Mouse (Mus musculus): Measurements from ENCODE around the gene Ugt1a7c. TPM values are rescaled to one million over a fixed set of nuclear protein-coding genes. Genes with fewer than 3 reads are reported as not detected.

The Ugt1a7c gene
- polyA plus RNA-seq, 1 experiment from 2014 or later, result 46.3 TPM

DNA sequence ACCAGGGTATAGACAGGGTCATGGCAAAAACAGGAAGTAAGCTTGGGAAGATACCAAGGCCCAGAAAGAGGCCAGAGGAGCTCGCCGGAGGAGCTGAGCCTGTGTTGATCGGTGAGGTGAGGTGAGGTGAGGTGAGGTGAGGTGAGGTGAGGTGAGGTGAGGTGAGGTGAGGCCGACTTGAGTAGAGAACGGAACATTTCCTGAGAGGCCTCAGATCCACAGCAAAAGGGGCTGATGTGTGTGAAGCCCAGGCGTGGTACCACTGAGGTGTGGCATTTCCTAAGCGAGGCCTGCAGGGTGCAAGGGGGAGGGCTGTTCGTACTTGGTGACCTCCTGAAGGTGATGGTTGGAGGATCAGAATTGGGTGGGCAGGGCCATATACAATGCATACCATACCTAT lies 158.2 kb downstream of the Ugt1a7c start:
- ChIA-PET CTCF (interaction anchor here (0.8 to 1.8 kb wide), 5 partner anchors 8 to 37 kb away, joined by 3 to 6 read pairs (median 4); partner anchors contain the start of genes Hjurp and Trpm8), POLR2A (no interaction called here)
- no peaks in the 10 kb centered on the region for H3K27me3 ChIP-seq
- TF ChIP-seq CTCF (IDR thresholded peaks at IDR 0.05), result no peak
- in situ Hi-C loops (cut with MboI; ENCODE audit: low pct_unique_long_range_greater_than_20kb), result no loop called here
- ATAC-seq (no peak), DNase-seq (ENCODE audit: low read depth, low spot score) (no peak)

DNA sequence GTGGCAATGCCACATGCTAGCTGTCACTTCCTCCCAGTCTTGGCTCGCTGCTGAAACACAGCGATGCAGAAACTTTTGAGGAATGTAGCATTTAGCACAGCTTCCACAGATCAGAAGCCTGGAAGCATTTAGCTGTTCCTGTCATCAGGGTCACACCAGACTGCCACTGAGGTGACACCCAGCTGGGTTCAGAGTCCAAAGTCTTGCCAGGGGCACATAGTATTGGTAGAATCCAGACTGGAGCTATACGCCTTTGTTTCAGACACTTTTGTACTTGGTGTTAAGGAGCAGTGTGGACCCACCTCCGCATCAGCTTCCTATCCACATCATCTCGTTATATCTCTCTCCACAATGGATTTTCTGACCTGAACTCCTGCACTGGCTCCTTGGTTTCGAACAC lies 158.7 kb downstream of the Ugt1a7c start:
- DNase-seq (ENCODE audit: low read depth, low spot score), result no peak
- CTCF ChIA-PET, result interaction anchor here (0.8 to 1.8 kb wide), 4 partner anchors 8 to 24 kb away, joined by 3 to 6 read pairs (median 4); partner anchors contain the start of genes Hjurp and Trpm8
- no peaks in the 10 kb centered on the region for H3K27me3 ChIP-seq
- no peak for TF ChIP-seq CTCF (IDR thresholded peaks at IDR 0.05)
- POLR2A ChIA-PET, result interaction anchor here (0.7 kb wide), 1 partner anchor 95 kb away, joined by 3 read pairs; no protein-coding TSS in a partner anchor
- ATAC-seq, result no peak
- in situ Hi-C loops (cut with MboI; ENCODE audit: low pct_unique_long_range_greater_than_20kb), result no loop called here

DNA sequence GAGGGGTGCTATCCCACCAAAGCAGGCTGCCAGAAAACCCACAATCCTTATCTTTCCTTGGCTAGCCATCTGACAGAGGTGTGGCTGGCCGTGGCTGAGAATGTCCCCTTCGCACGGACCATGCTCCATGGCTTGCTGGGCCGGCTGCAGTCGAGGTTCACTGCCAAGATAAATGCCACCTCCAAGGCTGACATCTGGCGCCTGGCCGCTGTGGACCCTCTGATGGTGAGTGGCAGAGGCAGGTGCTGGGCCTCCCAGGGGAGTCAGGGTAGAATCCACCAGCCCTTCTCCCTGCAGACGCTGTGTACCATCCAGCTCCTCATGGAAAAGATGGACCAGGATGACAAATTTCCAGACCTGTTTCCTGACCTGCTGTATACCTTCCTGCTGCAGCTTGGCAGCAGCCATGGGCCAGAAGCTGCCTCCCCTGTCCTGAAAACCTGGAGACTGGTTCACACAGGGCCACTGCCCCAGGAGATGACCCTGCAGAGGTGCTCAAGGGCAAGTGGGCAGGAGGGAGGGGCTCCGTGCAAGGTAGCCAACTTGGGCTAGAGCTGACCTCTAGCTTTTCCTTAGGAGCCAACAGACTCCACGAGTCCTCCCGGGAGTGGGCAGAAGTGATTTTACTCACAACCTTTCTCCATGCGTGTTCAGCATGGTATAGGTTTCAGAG lies 160.1 kb downstream of the Ugt1a7c start:
- DNase-seq (ENCODE audit: low read depth, low spot score) (no peak), ATAC-seq (no peak)
- no peaks in the 10 kb centered on the region for H3K27me3 ChIP-seq
- ChIA-PET POLR2A (no interaction called here), CTCF (interaction anchor here (1.1 to 1.2 kb wide), 2 partner anchors 12 to 29 kb away, joined by 3 read pairs; no protein-coding TSS in a partner anchor)
- no peak for TF ChIP-seq CTCF (IDR thresholded peaks at IDR 0.05)
- in situ Hi-C loops (cut with MboI; ENCODE audit: low pct_unique_long_range_greater_than_20kb), result no loop called here

DNA sequence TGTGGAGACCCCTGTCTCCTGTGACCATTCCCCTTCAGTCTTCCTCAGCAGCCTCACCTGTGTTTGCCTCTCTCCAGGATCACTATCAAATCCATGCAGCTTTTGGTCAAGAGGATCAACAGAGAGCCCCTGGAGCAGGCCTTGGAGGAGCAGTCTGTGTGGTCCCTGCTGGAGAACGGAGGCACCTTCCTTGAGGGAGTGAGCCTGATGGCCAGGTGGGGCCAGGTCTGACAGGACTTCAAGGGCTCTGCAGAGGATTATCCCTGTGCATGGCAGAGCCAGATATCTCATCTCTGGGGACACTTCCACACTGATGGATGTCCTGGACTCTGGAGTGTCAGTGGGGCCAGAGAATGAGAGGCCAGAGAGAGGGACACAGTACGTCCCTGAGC lies 160.6 kb downstream of the Ugt1a7c start:
- in situ Hi-C loops (cut with MboI; ENCODE audit: low pct_unique_long_range_greater_than_20kb), result no loop called here
- ChIA-PET POLR2A (no interaction called here), CTCF (interaction anchor here (1.1 to 1.2 kb wide), 2 partner anchors 13 to 28 kb away, joined by 3 read pairs; no protein-coding TSS in a partner anchor)
- TF ChIP-seq CTCF (IDR thresholded peaks at IDR 0.05), result no peak
- no peaks in the 10 kb centered on the region for H3K27me3 ChIP-seq
- ATAC-seq (no peak), DNase-seq (ENCODE audit: low read depth, low spot score) (no peak)

DNA sequence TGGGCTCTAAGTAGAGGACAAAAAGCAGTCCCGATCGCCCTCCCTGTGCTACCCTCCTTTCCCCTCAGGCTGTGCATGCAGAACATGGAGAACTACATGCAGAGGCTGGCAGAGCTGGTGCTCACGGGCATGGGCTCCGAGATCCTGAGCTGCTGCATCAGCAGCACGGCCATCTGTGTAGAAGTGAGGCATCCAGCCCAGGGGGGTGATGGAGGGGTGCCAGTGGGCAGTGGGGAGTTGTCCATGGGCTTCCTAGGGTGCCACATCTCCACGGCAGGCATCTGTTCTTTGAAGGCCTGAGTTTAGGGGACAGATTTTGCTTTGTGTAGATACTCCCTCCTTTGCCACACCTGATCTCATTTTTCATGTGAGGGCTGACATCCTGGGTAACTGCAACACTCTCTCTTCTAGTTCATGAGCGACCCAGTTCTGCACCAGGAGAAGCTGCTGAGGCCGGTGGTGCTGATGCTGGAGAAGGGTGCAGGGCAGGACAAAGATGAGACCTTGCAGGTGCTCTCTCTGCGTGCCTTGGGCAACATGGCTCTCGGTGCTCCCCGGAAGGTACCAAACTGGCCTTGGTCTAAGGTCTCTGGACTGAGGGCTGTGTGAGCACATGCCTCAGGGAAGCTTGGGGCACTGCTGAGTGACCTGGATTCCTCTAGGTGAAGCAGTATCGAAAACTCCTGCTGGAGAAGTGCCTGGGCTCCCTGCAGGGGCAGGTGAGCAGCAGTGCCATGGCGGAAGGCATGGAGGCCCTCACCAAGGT lies 161.3 kb downstream of the Ugt1a7c start:
- in situ Hi-C loops (cut with MboI; ENCODE audit: low pct_unique_long_range_greater_than_20kb), result no loop called here
- H3K27me3 ChIP-seq, result no peaks in the 10 kb centered on the region
- no peak for TF ChIP-seq CTCF (IDR thresholded peaks at IDR 0.05)
- CTCF ChIA-PET, result interaction anchor here (0.7 to 2.1 kb wide), 5 partner anchors 8 to 32 kb away, joined by 3 to 8 read pairs (median 4); partner anchors contain the start of genes Hjurp and Trpm8
- DNase-seq (ENCODE audit: low read depth, low spot score) (no peak), ATAC-seq (no peak)
- POLR2A ChIA-PET, result interaction anchor here (1.2 kb wide), 1 partner anchor 22 kb away, joined by 4 read pairs; the partner anchor contains the start of genes Hjurp and Trpm8

DNA sequence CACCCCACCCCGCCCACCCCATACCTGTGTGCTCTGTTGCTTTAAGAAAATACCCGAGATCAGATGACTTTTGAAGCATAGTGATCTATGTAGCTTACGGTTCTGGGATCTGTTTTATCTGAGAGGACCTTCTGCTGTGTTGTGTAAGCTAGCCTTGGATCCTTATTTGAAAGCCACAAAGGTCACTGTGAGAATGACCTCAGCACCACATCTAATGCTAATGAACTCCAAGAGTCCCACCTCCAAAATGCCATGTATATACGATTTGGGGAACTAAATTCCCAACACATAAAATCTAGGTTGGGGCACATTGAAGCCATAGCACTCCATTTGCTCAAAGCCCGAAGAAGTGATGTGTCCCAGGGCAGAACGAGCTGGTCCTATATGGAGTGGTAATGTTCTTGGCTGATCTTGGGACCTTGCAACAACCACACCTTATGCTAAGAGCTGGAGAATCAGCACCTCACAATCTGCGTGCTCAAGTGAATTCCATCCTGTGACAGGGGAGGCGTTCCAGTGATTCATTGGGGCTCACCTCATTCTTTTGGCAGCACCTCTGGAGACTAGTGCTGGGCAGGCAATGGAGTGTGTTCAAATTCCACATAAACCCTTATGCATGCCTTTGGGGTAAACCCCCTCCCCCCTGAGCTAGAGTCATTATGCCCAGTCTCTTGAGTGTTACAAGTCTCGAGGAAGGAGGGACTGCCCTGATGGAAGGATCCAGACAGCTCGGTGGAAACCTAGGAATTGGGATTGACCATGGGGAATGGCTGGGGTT lies 162.2 kb downstream of the Ugt1a7c start:
- DNase-seq (ENCODE audit: low read depth, low spot score), result peak; percentile 71
- ATAC-seq, result peak; percentile 18
- CTCF ChIA-PET, result interaction anchor here (1.0 to 2.1 kb wide), 6 partner anchors 9 to 44 kb away, joined by 4 to 8 read pairs (median 5); partner anchors contain the start of genes Hjurp and Trpm8
- in situ Hi-C loops (cut with MboI; ENCODE audit: low pct_unique_long_range_greater_than_20kb), result no loop called here
- no peak for TF ChIP-seq CTCF (IDR thresholded peaks at IDR 0.05)
- POLR2A ChIA-PET, result interaction anchor here (1.2 to 1.6 kb wide), 2 partner anchors 9 to 21 kb away, joined by 3 to 4 read pairs; partner anchors contain the start of genes Hjurp and Trpm8
- no peaks in the 10 kb centered on the region for H3K27me3 ChIP-seq

DNA sequence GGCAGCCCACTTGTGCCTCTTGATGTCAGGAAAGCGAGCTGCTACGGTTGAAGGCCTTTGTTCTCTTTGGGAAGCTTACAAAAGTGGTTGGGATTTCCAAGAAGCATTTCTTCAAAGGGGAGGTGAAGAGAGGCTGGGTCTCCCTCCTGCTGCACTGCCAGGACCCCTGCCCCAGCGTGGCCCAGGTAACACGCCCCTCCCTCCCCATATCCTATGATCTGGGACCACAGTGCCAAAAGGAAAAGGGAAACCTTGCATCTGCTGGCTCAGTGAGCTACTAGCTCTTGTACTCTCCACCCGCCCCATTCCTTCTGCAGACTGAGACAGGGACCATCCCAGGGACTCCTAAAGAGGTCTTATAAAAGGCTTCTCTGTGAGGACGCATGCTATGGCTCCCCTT lies 162.8 kb downstream of the Ugt1a7c start:
- ATAC-seq (no peak), DNase-seq (ENCODE audit: low read depth, low spot score) (no peak)
- TF ChIP-seq CTCF (IDR thresholded peaks at IDR 0.05), result no peak
- ChIA-PET CTCF (interaction anchor here (0.7 to 2.1 kb wide), 7 partner anchors 8 to 46 kb away, joined by 3 to 8 read pairs (median 4); partner anchors contain the start of genes Hjurp, Trpm8 and Ugt1a1), POLR2A (interaction anchor here (0.6 to 1.6 kb wide), 2 partner anchors 8 to 17 kb away, joined by 3 to 4 read pairs; no protein-coding TSS in a partner anchor)
- H3K27me3 ChIP-seq, result no peaks in the 10 kb centered on the region
- in situ Hi-C loops (cut with MboI; ENCODE audit: low pct_unique_long_range_greater_than_20kb), result no loop called here

DNA sequence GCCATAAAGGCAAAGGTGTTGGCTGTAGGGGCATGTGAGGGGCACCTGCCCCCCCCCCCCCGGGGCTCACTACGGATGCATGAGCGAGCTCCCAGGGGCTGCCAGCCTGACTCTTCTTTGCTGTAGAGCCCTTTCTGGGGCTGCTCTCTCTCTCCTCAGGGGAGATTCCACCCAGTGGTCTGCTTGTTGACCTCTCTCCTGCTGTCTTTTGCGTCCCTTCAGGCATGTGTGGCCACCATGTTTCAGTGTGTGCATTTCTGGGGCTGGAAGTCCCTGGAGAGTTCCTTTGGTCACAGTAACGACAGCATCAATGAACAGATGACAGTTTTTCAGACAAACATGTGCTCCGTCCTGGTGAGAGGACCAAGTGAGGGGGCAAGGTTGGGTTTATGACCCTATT lies 163.5 kb downstream of the Ugt1a7c start:
- CTCF ChIA-PET, result interaction anchor here (0.7 kb wide), 1 partner anchor 47 kb away, joined by 3 read pairs; the partner anchor contains the start of gene Ugt1a1
- in situ Hi-C loops (cut with MboI; ENCODE audit: low pct_unique_long_range_greater_than_20kb), result no loop called here
- DNase-seq (ENCODE audit: low read depth, low spot score) (no peak), ATAC-seq (no peak)
- no peak for TF ChIP-seq CTCF (IDR thresholded peaks at IDR 0.05)
- POLR2A ChIA-PET, result interaction anchor here (0.6 to 1.6 kb wide), 2 partner anchors 8 to 16 kb away, joined by 3 to 4 read pairs; no protein-coding TSS in a partner anchor
- H3K27me3 ChIP-seq, result no peaks in the 10 kb centered on the region

DNA sequence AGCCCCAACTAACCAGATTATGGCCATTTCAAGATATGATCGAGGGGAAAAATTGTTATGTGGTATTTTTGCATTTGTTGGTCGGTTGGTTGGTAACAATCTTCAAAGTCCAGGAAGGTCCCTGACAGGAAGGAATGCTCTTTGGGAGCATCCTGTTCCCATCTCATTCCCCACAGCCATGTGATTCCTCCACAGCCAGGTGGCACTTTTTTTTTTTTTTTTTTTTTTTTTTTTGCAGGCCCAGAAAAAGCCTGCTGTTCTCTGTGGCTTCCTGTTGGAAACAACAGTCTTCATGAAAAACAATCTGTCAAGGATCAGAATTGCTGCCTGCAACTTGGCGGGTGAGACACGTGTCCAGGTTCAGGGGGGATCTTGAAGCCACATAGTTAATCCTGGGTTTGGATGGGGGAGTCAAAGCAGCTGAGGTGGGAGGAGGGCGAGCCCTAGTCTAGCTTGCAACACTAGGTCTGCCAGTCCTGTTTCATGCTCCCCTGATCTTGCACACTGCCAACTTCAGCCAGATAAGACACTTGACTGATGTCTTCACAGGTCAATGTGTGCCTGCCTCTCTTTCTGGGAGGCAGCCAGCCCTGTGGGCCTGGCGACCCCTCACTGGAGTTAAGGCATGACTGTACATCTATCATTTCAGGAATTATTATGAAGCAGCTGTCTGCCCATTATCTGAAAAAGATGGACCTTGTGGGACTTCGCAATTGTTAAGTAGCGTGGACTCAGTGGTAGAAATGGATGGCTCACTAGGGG lies 164.2 kb downstream of the Ugt1a7c start:
- no peak for TF ChIP-seq CTCF (IDR thresholded peaks at IDR 0.05)
- ATAC-seq (no peak), DNase-seq (ENCODE audit: low read depth, low spot score) (peak; percentile 73)
- ChIA-PET POLR2A (no interaction called here), CTCF (no interaction called here)
- in situ Hi-C loops (cut with MboI; ENCODE audit: low pct_unique_long_range_greater_than_20kb), result no loop called here
- no peaks in the 10 kb centered on the region for H3K27me3 ChIP-seq
